Mouse (Mus musculus): ENCODE results near the gene Ajm1.

- TF ChIP-seq CTCF (IDR thresholded peaks at IDR 0.05; ENCODE audit: extremely low read depth, insufficient read depth, low read length) (no peak), POLR2A (IDR thresholded peaks at IDR 0.05; ENCODE audit: extremely low read depth, insufficient read depth, low read length) (no peak)
Measured at GRCm38 (mm10) chr2:25602526-25602925, 21.0 kb upstream of the Ajm1 start.
